Mouse (Mus musculus): ENCODE measurements at regions not wholly inside any gene's neighbourhood (a gene's known extent, or its start where the extent isn't known, plus 50 kb on each side); places are given as distances from the start of the nearest gene placed in this dataset.
A peak's percentile ranks its signal among the peaks of the same experiment; 100 is the strongest.

- Histone ChIP-seq H3K4me1 (ENCODE audit: control insufficient read depth, insufficient read depth, low read length) (no peaks in the 10 kb centered on the region), H3K4me2 (peak overlapping the region; percentile 12), H3K27ac (ENCODE audit: low read depth, low read length) (no peak overlapping the region), H3K27me3 (ENCODE audit: control insufficient read depth, insufficient read depth, low read length) (no peaks in the 10 kb centered on the region), H3K9ac (ENCODE audit: low read depth, low read length) (no peak overlapping the region), H3K4me3 (ENCODE audit: low read depth, low read length) (no peak overlapping the region), H3K9me3 (replicated peaks; ENCODE audit: control insufficient read depth, low read length) (no peaks in the 10 kb centered on the region), H3K36me3 (ENCODE audit: control insufficient read depth, insufficient read depth, low read length) (no peaks in the 10 kb centered on the region)
- WGBS (ENCODE audit: insufficient replicate concordance), result 7% methylated on average over 12 of the region's 12 CpGs
- no peak for ATAC-seq (replicated peaks; ENCODE audit: insufficient number of reproducible peaks, low FRiP score, low TSS enrichment)
Measured at GRCm38 (mm10) chr12:106597636-106598035, 587.6 kb downstream of the Vrk1 start.

GRCm38 (mm10) chr12:106607240-106607639 is 597.2 kb downstream of the Vrk1 start:
- no peak overlapping the region for H3K4me2 ChIP-seq
- H3K27me3 ChIP-seq (ENCODE audit: control insufficient read depth, insufficient read depth, low read length), result peaks cover 3% of the 10 kb centered on the region; the same call in 1 of the 2 replicates
- no peaks in the 10 kb centered on the region for H3K9me3 ChIP-seq (replicated peaks; ENCODE audit: control insufficient read depth, low read length)
- no peak overlapping the region for H3K4me3 ChIP-seq (ENCODE audit: low read depth, low read length)
- no peaks in the 10 kb centered on the region for H3K36me3 ChIP-seq (ENCODE audit: control insufficient read depth, insufficient read depth, low read length)
- no peak overlapping the region for H3K27ac ChIP-seq (ENCODE audit: low read depth, low read length)
- ATAC-seq (replicated peaks; ENCODE audit: insufficient number of reproducible peaks, low FRiP score, low TSS enrichment), result no peak
- no peak overlapping the region for H3K9ac ChIP-seq (ENCODE audit: low read depth, low read length)
- no peaks in the 10 kb centered on the region; the same call in 1 of the 2 replicates for H3K4me1 ChIP-seq (ENCODE audit: control insufficient read depth, insufficient read depth, low read length)

GRCm38 (mm10) chr12:106607655-106608337 is 597.8 kb downstream of the Vrk1 start:
- H3K4me1 ChIP-seq (ENCODE audit: control insufficient read depth, insufficient read depth, low read length), result no peaks in the 10 kb centered on the region; the same call in 1 of the 2 replicates
- WGBS (ENCODE audit: insufficient replicate concordance), result 68% methylated on average over 11 of the region's 11 CpGs
- H3K36me3 ChIP-seq (ENCODE audit: control insufficient read depth, insufficient read depth, low read length), result no peaks in the 10 kb centered on the region
- H3K27me3 ChIP-seq (ENCODE audit: control insufficient read depth, insufficient read depth, low read length), result peaks cover 3% of the 10 kb centered on the region; the same call in 1 of the 2 replicates
- H3K9ac ChIP-seq (ENCODE audit: low read depth, low read length), result no peak overlapping the region
- no peak overlapping the region for H3K27ac ChIP-seq (ENCODE audit: low read depth, low read length)
- no peaks in the 10 kb centered on the region for H3K9me3 ChIP-seq (replicated peaks; ENCODE audit: control insufficient read depth, low read length)
- H3K4me3 ChIP-seq (ENCODE audit: low read depth, low read length), result no peak overlapping the region
- H3K4me2 ChIP-seq, result no peak overlapping the region
- ATAC-seq (replicated peaks; ENCODE audit: insufficient number of reproducible peaks, low FRiP score, low TSS enrichment), result no peak

DNA sequence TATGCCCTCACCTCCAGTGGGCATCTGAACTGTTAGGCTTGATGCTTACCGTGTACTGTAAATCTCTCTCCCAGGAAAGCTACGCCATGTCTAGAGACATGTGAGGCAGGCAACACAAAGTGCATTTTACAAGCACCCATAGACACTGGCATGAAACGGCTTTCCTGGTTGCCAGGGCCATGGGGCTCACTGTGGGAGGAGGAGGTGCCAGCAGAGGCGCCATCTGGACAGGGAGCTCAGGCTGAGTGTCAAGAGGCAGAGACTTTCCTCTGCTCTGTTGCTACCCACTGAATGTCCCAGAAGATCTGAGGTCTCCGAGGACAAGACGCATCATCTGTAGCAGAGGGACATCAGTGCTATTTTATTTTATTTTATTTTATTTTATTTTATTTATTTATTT is 608.7 kb downstream of the Vrk1 start:
- H3K36me3 ChIP-seq (ENCODE audit: control insufficient read depth, insufficient read depth, low read length), result no peaks in the 10 kb centered on the region
- 86% methylated on average over 6 of the region's 6 CpGs for WGBS (ENCODE audit: insufficient replicate concordance)
- ATAC-seq (replicated peaks; ENCODE audit: insufficient number of reproducible peaks, low FRiP score, low TSS enrichment), result no peak
- no peak overlapping the region for H3K27ac ChIP-seq (ENCODE audit: low read depth, low read length)
- no peak overlapping the region for H3K4me2 ChIP-seq
- H3K4me3 ChIP-seq (ENCODE audit: low read depth, low read length), result no peak overlapping the region
- no peak overlapping the region for H3K9ac ChIP-seq (ENCODE audit: low read depth, low read length)
- H3K4me1 ChIP-seq (ENCODE audit: control insufficient read depth, insufficient read depth, low read length), result no peaks in the 10 kb centered on the region
- no peaks in the 10 kb centered on the region for H3K9me3 ChIP-seq (replicated peaks; ENCODE audit: control insufficient read depth, low read length)
- H3K27me3 ChIP-seq (ENCODE audit: control insufficient read depth, insufficient read depth, low read length), result no peaks in the 10 kb centered on the region

DNA sequence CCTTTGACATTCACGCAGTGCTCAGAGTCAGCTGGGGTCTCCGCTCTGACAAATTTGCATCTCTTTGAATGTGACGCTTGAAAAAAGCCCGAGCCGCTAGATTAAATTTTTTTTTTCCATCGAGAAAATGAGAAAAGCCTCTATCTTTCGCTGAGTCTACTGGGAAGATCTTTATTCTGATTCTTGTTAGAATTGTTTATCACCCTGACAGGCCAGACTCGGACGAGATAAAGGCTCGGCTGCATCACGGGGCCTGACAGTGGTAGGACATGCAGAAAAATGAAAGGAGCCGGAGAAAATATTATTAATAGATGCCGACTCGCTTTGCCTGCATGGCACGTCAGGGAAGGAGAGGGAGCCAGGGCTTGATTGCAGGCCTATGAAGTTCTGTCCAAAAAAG is 616.8 kb downstream of the Vrk1 start:
- Histone ChIP-seq H3K9me3 (replicated peaks; ENCODE audit: control insufficient read depth, low read length) (no peaks in the 10 kb centered on the region), H3K27ac (ENCODE audit: low read depth, low read length) (no peak overlapping the region), H3K4me1 (ENCODE audit: control insufficient read depth, insufficient read depth, low read length) (no peaks in the 10 kb centered on the region), H3K4me2 (no peak overlapping the region), H3K27me3 (ENCODE audit: control insufficient read depth, insufficient read depth, low read length) (no peaks in the 10 kb centered on the region), H3K36me3 (ENCODE audit: control insufficient read depth, insufficient read depth, low read length) (no peaks in the 10 kb centered on the region), H3K9ac (ENCODE audit: low read depth, low read length) (no peak overlapping the region), H3K4me3 (ENCODE audit: low read depth, low read length) (no peak overlapping the region)
- ATAC-seq (replicated peaks; ENCODE audit: insufficient number of reproducible peaks, low FRiP score, low TSS enrichment), result no peak
- WGBS (ENCODE audit: insufficient replicate concordance), result 62% methylated on average over 15 of the region's 15 CpGs

- Histone ChIP-seq H3K9me3 (replicated peaks; ENCODE audit: control insufficient read depth, low read length) (no peaks in the 10 kb centered on the region), H3K27ac (ENCODE audit: low read depth, low read length) (no peak overlapping the region), H3K4me2 (no peak overlapping the region), H3K4me1 (ENCODE audit: control insufficient read depth, insufficient read depth, low read length) (no peaks in the 10 kb centered on the region), H3K36me3 (ENCODE audit: control insufficient read depth, insufficient read depth, low read length) (no peaks in the 10 kb centered on the region), H3K9ac (ENCODE audit: low read depth, low read length) (no peak overlapping the region), H3K4me3 (ENCODE audit: low read depth, low read length) (no peak overlapping the region), H3K27me3 (ENCODE audit: control insufficient read depth, insufficient read depth, low read length) (no peaks in the 10 kb centered on the region)
- WGBS (ENCODE audit: insufficient replicate concordance), result 81% methylated on average over 7 of the region's 7 CpGs
- ATAC-seq (replicated peaks; ENCODE audit: insufficient number of reproducible peaks, low FRiP score, low TSS enrichment), result no peak
Measured at GRCm38 (mm10) chr12:106632566-106632965, 622.5 kb downstream of the Vrk1 start.

DNA sequence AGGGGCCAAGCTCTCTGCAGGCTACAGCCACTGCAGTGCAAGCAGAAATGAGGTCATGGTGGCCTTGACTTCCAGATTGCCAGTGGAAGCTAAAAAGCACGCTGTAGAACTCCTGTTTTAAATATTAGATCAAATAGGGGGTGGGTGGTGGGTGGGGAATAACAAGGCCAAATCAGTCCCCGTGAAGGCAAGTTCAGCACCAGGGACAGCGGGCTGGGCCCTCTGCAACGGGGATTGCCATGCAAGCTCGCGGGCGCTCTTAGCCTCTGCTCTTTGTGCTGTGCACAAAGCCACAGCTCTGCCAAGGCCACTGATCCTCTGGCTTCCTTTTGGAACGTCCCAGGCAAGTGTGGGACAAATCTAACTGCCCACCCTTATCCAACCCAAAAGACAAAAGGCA is 623.1 kb downstream of the Vrk1 start:
- Histone ChIP-seq H3K9me3 (replicated peaks; ENCODE audit: control insufficient read depth, low read length) (no peaks in the 10 kb centered on the region), H3K27me3 (ENCODE audit: control insufficient read depth, insufficient read depth, low read length) (no peaks in the 10 kb centered on the region), H3K27ac (ENCODE audit: low read depth, low read length) (no peak overlapping the region), H3K36me3 (ENCODE audit: control insufficient read depth, insufficient read depth, low read length) (no peaks in the 10 kb centered on the region), H3K4me2 (no peak overlapping the region), H3K9ac (ENCODE audit: low read depth, low read length) (no peak overlapping the region), H3K4me1 (ENCODE audit: control insufficient read depth, insufficient read depth, low read length) (no peaks in the 10 kb centered on the region), H3K4me3 (ENCODE audit: low read depth, low read length) (no peak overlapping the region)
- ATAC-seq (replicated peaks; ENCODE audit: insufficient number of reproducible peaks, low FRiP score, low TSS enrichment), result no peak
- WGBS (ENCODE audit: insufficient replicate concordance), result 8% methylated on average over 8 of the region's 8 CpGs

- 16% methylated on average over 8 of the region's 8 CpGs for WGBS (ENCODE audit: insufficient replicate concordance)
- H3K4me1 ChIP-seq (ENCODE audit: control insufficient read depth, insufficient read depth, low read length), result no peaks in the 10 kb centered on the region
- no peaks in the 10 kb centered on the region for H3K36me3 ChIP-seq (ENCODE audit: control insufficient read depth, insufficient read depth, low read length)
Measured at GRCm38 (mm10) chr12:106658317-106658716, 648.3 kb downstream of the Vrk1 start.

GRCm38 (mm10) chr12:106673232-106673766 is 663.3 kb downstream of the Vrk1 start:
- no peak overlapping the region for H3K4me3 ChIP-seq (ENCODE audit: low read depth, low read length)
- H3K4me2 ChIP-seq, result no peak overlapping the region
- no peak for ATAC-seq (replicated peaks; ENCODE audit: insufficient number of reproducible peaks, low FRiP score, low TSS enrichment)
- H3K27me3 ChIP-seq (ENCODE audit: control insufficient read depth, insufficient read depth, low read length), result no peaks in the 10 kb centered on the region; the same call in 1 of the 2 replicates
- no peaks in the 10 kb centered on the region for H3K36me3 ChIP-seq (ENCODE audit: control insufficient read depth, insufficient read depth, low read length)
- 18% methylated on average over 13 of the region's 13 CpGs for WGBS (ENCODE audit: insufficient replicate concordance)
- no peak overlapping the region for H3K27ac ChIP-seq (ENCODE audit: low read depth, low read length)
- H3K9ac ChIP-seq (ENCODE audit: low read depth, low read length), result no peak overlapping the region
- no peaks in the 10 kb centered on the region for H3K4me1 ChIP-seq (ENCODE audit: control insufficient read depth, insufficient read depth, low read length)
- H3K9me3 ChIP-seq (replicated peaks; ENCODE audit: control insufficient read depth, low read length), result no peaks in the 10 kb centered on the region

More at GRCm38 (mm10) chr12:106658317-106658716, 648.3 kb downstream of the Vrk1 start:
- no peak overlapping the region for H3K9ac ChIP-seq (ENCODE audit: low read depth, low read length)
- ATAC-seq (replicated peaks; ENCODE audit: insufficient number of reproducible peaks, low FRiP score, low TSS enrichment), result no peak
- H3K4me2 ChIP-seq, result no peak overlapping the region
- H3K4me3 ChIP-seq (ENCODE audit: low read depth, low read length), result no peak overlapping the region
- H3K9me3 ChIP-seq (replicated peaks; ENCODE audit: control insufficient read depth, low read length), result no peaks in the 10 kb centered on the region
- H3K27me3 ChIP-seq (ENCODE audit: control insufficient read depth, insufficient read depth, low read length), result no peaks in the 10 kb centered on the region
- H3K27ac ChIP-seq (ENCODE audit: low read depth, low read length), result no peak overlapping the region
